Mouse (Mus musculus): ENCODE measurements around the gene Papln. TPM values are rescaled to one million over a fixed set of nuclear protein-coding genes. Genes with fewer than 3 reads are reported as not detected.

Papln gene
- 0.05 and 0.07 TPM in 2 replicates for polyA plus RNA-seq (2016; fragmentation: Nextera tagmentation; extraction: Ambion mirVana)

DNA sequence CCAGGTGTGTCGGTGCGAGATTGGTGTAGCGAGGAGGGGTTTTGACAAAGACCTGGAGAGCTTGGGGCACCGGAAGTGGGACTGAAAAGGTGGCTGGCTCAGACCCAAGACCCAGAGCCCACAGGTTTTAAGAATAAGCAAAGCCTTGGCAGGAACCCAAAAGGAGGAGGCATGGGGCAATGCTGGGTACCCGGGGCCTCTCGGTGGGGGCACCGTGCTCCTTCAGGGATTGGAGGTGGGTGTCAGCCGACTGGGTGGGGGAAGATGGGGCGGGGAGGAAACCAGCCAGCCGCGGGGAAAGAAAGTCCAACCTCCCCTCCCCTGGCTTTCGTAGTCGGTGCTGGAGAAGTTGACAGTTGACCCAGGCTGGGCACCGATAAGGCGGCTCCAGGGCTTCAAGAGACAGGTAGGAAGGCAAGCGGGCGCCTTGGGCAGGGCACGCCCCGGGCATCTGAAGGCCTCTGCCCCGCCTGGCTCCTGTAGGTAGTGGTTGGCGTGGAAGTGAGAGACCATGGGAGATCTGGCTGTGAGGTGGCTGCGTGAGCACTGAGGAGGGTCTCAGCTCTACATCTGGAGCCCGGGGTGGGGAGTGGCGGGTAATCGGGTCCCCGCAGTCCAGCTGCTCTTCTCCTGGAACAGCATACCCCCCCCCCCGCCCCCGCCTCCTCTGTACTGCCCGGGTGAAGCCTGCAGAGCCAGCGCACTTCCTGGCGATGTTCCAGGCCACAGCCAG lies at the start of gene Papln:
Gene Papln, plus strand, starts transcription at position 324 of the 733 bp plus-strand sequence.
- Histone ChIP-seq H3K9ac (replicated peaks) (no peak within 1 kb of the TSS; the same call in 1 of the 2 replicates), H3K36me3 (no peaks in the 10 kb centered on the region), H3K4me3 (peak within 1 kb of the TSS; percentile 28), H3K9me3 (no peaks in the 10 kb centered on the region), H3K4me2 (replicated peaks) (peak within 1 kb of the TSS; percentile 54), H3K27me3 (peaks cover 38% of the 10 kb centered on the region), H3K27ac (replicated peaks) (no peak within 1 kb of the TSS), H3K4me1 (peaks cover 20% of the 10 kb centered on the region)
- 19% methylated on average over 27 of the region's 31 CpGs for WGBS
- ATAC-seq (ENCODE audit: low FRiP score, low read depth): 0 out of 2 replicates have a peak, but pooled peaks have one; percentile 38

DNA sequence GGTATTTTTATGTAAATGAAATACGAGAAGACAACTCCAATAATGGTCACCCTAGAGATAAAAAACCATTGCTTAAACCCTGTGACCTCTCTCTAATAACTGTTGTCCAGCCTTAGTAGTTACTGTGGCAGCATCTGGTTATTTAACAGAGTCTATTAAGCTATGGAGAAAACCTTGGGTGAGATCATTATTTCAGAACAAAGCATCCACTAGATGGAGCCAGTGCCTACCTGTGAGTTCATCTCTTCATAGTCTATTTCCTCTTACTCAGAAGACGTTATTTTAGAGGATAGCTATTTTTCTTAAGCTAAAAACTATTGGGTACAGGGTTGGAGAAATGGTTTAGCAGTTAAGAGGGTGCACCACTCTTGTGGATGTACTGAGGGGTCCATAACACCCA lies 49.7 kb upstream of the Papln start:
- H3K36me3 ChIP-seq: peaks cover 65% of the 10 kb centered on the region
- no peaks in the 10 kb centered on the region for H3K9me3 ChIP-seq
- no peaks in the 10 kb centered on the region for H3K27me3 ChIP-seq
- 56% methylated on average over 2 of the region's 2 CpGs for WGBS
- H3K4me3 ChIP-seq: no peak overlapping the region
- no peak overlapping the region for H3K4me2 ChIP-seq (replicated peaks)
- ATAC-seq (ENCODE audit: low FRiP score, low read depth): no peak
- no peak overlapping the region for H3K9ac ChIP-seq (replicated peaks)
- no peaks in the 10 kb centered on the region for H3K4me1 ChIP-seq
- H3K27ac ChIP-seq (replicated peaks): no peak overlapping the region

DNA sequence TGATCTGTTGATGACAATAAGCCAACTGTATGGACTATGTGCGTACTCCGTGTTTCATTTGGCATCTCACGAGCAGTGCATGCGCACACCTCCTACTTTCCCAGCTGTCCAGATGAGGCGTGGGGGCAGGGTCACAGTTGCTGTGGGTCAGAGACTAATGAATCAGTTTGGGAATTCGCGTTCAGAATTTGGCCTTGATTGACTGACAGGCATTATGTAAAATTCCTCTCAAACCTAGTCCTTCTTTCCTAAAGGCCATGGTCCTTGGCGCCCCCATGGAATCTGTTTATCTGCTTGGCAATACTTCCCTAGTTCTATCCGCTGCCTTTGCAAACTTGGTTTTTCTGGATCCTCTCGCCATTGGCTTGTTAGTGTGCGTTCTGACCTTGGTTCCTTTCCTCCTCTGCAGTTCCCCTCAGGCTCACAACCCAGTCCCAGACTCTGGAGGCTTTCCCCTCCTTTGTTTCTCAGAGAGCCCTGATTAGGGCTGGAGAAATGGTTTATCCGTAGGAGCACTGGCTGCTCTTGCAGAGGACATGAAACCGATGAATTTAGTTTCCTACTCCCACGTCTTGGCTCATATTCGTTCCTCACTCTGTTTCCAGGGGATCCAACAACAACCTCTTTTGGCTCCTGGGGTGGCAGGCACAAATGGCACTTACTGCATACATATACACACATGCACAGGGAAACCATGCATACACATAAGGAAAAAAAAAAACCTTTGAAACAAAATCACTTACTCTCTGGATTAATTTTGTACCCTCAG lies 46.8 kb upstream of the Papln start:
- no peak overlapping the region for H3K4me3 ChIP-seq
- H3K9ac ChIP-seq (replicated peaks): no peak overlapping the region
- no peaks in the 10 kb centered on the region for H3K4me1 ChIP-seq
- no peaks in the 10 kb centered on the region for H3K27me3 ChIP-seq
- ATAC-seq (ENCODE audit: low FRiP score, low read depth): no peak
- no peak overlapping the region for H3K27ac ChIP-seq (replicated peaks)
- H3K4me2 ChIP-seq (replicated peaks): no peak overlapping the region
- peaks cover 86% of the 10 kb centered on the region for H3K36me3 ChIP-seq
- 93% methylated on average over 15 of the region's 15 CpGs for WGBS
- H3K9me3 ChIP-seq: no peaks in the 10 kb centered on the region

DNA sequence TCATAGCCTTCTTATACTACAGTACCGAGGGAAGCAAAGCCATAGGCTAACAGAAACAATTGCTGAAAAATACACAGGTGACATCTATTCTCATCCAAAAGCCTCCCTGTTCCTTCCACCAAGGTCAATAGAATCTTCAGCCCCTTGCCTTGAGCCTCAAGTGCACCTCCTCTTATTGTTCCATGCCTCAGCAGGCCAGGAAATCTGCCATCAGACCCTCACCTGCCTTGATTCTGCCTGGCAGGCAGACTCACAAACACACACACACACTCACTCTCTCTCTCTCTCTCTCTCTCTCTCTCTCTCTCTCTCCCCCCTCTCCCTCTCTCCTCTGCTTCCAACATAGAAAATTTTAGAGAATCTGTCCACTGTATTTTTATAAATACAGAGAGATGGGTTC lies 44.0 kb upstream of the Papln start:
- no peak overlapping the region for H3K27ac ChIP-seq (replicated peaks)
- WGBS: 87% methylated on average over 1 of the region's 1 CpGs
- H3K4me2 ChIP-seq (replicated peaks): no peak overlapping the region
- no peaks in the 10 kb centered on the region for H3K4me1 ChIP-seq
- H3K9me3 ChIP-seq: no peaks in the 10 kb centered on the region
- H3K4me3 ChIP-seq: no peak overlapping the region
- peaks cover 84% of the 10 kb centered on the region for H3K36me3 ChIP-seq
- no peak for ATAC-seq (ENCODE audit: low FRiP score, low read depth)
- no peak overlapping the region for H3K9ac ChIP-seq (replicated peaks)
- H3K27me3 ChIP-seq: no peaks in the 10 kb centered on the region

DNA sequence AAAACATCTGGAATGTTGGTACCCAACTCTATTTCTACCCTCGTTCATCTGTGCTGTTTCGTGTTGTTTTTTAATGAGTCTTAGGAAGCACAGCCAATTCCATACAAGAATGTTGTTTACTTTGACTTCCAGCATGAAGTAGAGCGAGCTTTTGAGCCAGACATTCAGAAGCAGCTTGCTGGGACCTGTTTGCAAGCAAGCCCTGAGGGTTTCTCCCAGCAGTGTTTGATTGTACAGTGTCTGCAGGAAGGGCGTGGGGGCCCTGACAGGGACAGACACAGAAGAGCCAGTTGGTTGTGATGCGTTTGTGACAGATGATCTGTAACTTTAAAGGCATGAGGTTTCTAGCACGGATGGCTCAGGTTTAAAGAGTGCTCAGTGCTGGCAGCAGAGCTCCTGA lies 42.2 kb upstream of the Papln start:
- H3K4me2 ChIP-seq (replicated peaks): no peak overlapping the region
- 81% methylated on average over 6 of the region's 6 CpGs for WGBS
- no peak for ATAC-seq (ENCODE audit: low FRiP score, low read depth)
- no peaks in the 10 kb centered on the region for H3K27me3 ChIP-seq
- H3K9ac ChIP-seq (replicated peaks): no peak overlapping the region
- no peak overlapping the region for H3K27ac ChIP-seq (replicated peaks)
- no peaks in the 10 kb centered on the region for H3K4me1 ChIP-seq
- peaks cover 84% of the 10 kb centered on the region for H3K36me3 ChIP-seq
- no peak overlapping the region for H3K4me3 ChIP-seq
- no peaks in the 10 kb centered on the region for H3K9me3 ChIP-seq

DNA sequence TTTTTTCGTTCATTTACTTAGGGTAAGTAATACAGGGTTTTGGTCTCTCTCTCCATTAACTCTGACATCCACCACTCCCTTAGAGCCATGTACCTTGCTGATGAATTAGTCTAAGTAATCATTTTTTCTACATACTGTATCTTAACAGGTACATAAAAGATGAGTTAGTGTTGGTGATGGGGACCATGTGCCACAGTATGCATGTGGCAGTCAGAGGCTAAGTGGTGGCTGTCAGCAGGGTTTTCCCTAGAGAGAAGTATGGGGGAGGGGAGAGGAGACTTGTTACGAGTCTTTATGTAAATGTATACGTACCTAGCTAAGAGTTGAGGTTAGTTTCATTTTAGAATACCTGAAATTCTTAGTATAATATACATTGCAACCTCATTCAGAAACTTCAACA lies 40.4 kb upstream of the Papln start:
- ATAC-seq (ENCODE audit: low FRiP score, low read depth): no peak
- no peak overlapping the region for H3K27ac ChIP-seq (replicated peaks)
- H3K4me2 ChIP-seq (replicated peaks): no peak overlapping the region
- H3K4me1 ChIP-seq: no peaks in the 10 kb centered on the region
- whole genome bisulfite sequencing: 88% methylated on average over 3 of the region's 3 CpGs
- H3K9ac ChIP-seq (replicated peaks): no peak overlapping the region
- H3K9me3 ChIP-seq: no peaks in the 10 kb centered on the region
- H3K36me3 ChIP-seq: peaks cover 84% of the 10 kb centered on the region
- H3K4me3 ChIP-seq: no peak overlapping the region
- no peaks in the 10 kb centered on the region for H3K27me3 ChIP-seq

DNA sequence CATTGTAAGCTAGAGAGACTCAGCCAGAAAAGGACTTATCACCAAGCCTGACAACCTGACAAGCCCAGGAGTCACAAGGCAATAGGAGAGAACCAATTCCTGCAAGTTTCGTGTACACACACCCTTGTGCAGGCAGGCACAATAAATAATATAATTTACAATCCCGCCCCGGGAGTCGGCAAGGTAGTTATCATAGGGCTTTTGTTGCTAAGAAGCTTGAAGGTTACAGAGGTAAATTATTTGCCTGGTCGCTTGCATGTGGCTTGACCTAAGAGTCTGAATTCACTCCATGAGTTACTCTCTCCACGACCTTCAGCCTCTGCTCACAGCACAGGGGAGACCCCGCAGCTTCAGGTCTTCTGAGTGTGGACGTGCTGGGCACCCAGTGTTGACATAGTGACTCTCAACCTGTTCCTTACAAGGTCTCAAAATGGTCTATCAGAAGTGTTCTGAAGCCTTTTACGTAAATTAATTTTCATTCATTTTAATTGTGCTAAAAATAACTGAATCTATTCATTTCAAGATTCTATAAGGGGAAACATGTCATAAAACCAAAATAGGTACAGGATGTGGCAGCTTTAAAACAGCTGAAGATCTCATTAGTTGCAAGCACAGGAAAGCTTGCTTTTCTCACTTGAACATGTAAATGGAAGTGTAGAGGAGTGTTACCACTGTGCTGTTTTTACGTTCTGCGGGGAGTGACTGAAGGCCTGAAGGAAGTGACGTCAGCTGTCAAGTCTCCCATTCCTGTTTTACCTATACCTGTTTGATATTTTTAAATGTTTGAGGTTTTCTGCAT lies 36.7 kb upstream of the Papln start:
- 93% methylated on average over 12 of the region's 12 CpGs for WGBS
- H3K36me3 ChIP-seq: peaks cover 89% of the 10 kb centered on the region

DNA sequence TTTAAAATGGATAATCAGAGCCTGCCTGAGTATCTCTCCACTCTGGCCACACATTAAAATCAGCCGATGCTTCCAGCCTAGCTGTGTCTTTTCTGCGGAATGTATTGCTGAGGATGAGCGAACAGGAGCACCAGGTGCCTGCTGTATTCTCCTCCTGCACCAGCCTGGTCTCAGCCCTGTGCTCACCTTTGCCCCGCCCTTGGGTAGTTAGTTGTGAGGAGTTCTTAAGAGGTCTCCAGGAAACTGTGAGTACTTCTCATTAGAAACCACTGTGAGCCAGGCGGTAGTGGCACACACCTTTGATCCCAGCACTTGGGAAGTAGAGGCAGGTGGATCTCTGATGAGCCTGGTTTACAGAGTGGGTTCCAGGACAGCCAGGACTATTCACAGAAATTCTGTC lies 31.2 kb upstream of the Papln start:
- H3K9me3 ChIP-seq: no peaks in the 10 kb centered on the region
- H3K27me3 ChIP-seq: no peaks in the 10 kb centered on the region
- ATAC-seq (ENCODE audit: low FRiP score, low read depth): no peak
- H3K27ac ChIP-seq (replicated peaks): no peak overlapping the region
- no peaks in the 10 kb centered on the region for H3K4me1 ChIP-seq
- 94% methylated on average over 5 of the region's 5 CpGs for WGBS
- no peak overlapping the region for H3K4me3 ChIP-seq
- H3K4me2 ChIP-seq (replicated peaks): no peak overlapping the region
- no peak overlapping the region for H3K9ac ChIP-seq (replicated peaks)
- H3K36me3 ChIP-seq: peaks cover 85% of the 10 kb centered on the region

More for the DNA sequence above, 36.7 kb upstream of the Papln start:
- no peak for ATAC-seq (ENCODE audit: low FRiP score, low read depth)
- Histone ChIP-seq H3K4me3 (no peak overlapping the region), H3K4me1 (no peaks in the 10 kb centered on the region), H3K9me3 (no peaks in the 10 kb centered on the region), H3K4me2 (replicated peaks) (no peak overlapping the region), H3K27me3 (no peaks in the 10 kb centered on the region), H3K9ac (replicated peaks) (no peak overlapping the region), H3K27ac (replicated peaks) (no peak overlapping the region)

DNA sequence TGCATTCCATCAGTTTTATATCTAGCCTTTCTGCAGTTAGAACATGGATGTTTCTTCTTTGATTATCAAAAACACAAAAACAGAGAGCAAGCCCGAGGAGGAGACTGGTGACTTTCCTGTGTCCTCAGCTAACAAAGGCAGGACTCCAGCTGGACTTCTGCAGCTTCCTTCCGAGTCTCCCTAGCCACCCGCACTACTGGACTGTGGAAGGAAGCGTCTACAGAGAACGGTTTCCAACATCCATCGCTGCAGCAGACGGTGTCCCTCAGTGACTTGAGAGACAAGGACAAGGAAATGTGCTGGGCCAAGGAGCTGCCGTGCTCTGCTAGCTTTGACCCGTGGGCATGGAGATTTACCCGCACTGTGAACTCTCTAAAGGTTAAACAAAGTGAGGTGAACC lies 29.4 kb upstream of the Papln start:
- Histone ChIP-seq H3K27me3 (no peaks in the 10 kb centered on the region), H3K9ac (replicated peaks) (no peak overlapping the region), H3K4me1 (no peaks in the 10 kb centered on the region), H3K4me3 (no peak overlapping the region), H3K4me2 (replicated peaks) (no peak overlapping the region), H3K27ac (replicated peaks) (no peak overlapping the region), H3K36me3 (peaks cover 78% of the 10 kb centered on the region), H3K9me3 (no peaks in the 10 kb centered on the region)
- 95% methylated on average over 10 of the region's 10 CpGs for WGBS
- ATAC-seq (ENCODE audit: low FRiP score, low read depth): no peak

DNA sequence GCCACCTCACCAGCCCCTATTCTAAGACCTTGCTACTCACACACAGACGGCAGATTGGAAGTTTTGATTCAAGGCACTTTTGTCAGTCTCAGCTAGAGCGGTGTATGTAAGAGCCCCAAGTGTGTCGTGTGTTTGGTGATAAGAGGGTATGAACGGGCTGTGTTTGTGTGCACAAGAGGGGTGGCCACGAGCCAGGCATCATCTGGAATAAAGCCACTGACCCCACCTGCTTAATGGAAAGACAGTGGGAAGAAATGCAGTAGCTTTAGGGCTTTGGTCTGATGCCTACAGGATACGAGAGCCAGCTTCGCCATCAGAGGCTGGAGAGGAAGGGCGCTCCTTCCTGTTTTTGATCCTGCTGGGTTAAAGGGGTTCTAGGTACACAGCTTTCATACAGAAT lies 27.2 kb upstream of the Papln start:
- no peak for ATAC-seq (ENCODE audit: low FRiP score, low read depth)
- Histone ChIP-seq H3K4me2 (replicated peaks) (no peak overlapping the region), H3K27ac (replicated peaks) (no peak overlapping the region), H3K9ac (replicated peaks) (no peak overlapping the region), H3K36me3 (peaks cover 57% of the 10 kb centered on the region), H3K4me3 (no peak overlapping the region), H3K9me3 (no peaks in the 10 kb centered on the region), H3K27me3 (no peaks in the 10 kb centered on the region), H3K4me1 (no peaks in the 10 kb centered on the region)
- WGBS: 90% methylated on average over 8 of the region's 8 CpGs

DNA sequence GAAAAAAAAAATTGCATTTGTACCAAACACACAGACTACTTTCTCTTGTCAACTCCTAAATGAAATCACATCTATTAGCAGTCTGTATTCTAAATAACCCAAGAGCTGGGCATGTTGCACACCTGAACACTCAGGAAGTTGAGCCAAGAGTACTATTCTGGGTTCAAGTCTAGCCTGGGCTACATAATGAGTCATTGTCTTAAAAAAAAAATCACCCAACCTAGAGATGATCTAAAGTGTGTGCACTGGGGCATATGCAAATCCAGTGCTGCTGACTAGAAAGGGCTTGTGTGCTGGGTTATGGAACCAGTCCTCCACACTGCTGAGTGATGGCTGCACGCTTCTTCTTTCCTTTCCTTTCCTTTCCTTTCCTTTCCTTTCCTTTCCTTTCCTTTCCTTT lies 24.8 kb upstream of the Papln start:
- Histone ChIP-seq H3K27me3 (no peaks in the 10 kb centered on the region), H3K4me3 (no peak overlapping the region), H3K9me3 (no peaks in the 10 kb centered on the region), H3K9ac (replicated peaks) (no peak overlapping the region), H3K4me2 (replicated peaks) (no peak overlapping the region), H3K4me1 (no peaks in the 10 kb centered on the region), H3K36me3 (peaks cover 34% of the 10 kb centered on the region), H3K27ac (replicated peaks) (no peak overlapping the region)
- WGBS: 88% methylated on average over 1 of the region's 1 CpGs
- no peak for ATAC-seq (ENCODE audit: low FRiP score, low read depth)

DNA sequence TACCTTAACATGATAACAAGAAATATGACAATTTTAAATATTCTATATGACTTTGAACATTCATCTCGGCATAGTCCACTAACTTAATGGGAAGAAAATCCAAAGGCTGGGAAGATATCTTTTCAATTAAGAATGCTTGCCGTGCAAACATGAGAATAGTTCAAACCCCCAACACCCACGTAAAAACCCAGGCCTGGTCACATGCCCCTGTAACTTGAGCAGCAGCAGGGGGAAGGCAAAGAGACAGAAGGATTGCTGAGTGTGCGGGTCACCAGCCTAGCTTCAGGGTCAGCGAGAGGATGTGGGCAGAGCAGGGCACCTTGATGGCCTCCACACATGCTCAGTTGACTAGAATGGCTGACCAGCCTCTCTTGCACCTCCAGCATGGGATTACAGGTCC lies 21.7 kb upstream of the Papln start:
- no peak overlapping the region for H3K4me2 ChIP-seq (replicated peaks)
- H3K36me3 ChIP-seq: peaks cover 10% of the 10 kb centered on the region; the same call in 1 of the 2 replicates
- no peak overlapping the region for H3K4me3 ChIP-seq
- H3K9ac ChIP-seq (replicated peaks): no peak overlapping the region
- 0 out of 2 replicates have a peak, but pooled peaks cover 5% of the 10 kb centered on the region for H3K4me1 ChIP-seq
- WGBS: 79% methylated on average over 5 of the region's 5 CpGs
- H3K9me3 ChIP-seq: no peaks in the 10 kb centered on the region
- no peaks in the 10 kb centered on the region for H3K27me3 ChIP-seq
- no peak overlapping the region for H3K27ac ChIP-seq (replicated peaks)
- ATAC-seq (ENCODE audit: low FRiP score, low read depth): no peak

Measured in midbrain, embryonic 12.5 days (tissue).